In the genomic region with DNA sequence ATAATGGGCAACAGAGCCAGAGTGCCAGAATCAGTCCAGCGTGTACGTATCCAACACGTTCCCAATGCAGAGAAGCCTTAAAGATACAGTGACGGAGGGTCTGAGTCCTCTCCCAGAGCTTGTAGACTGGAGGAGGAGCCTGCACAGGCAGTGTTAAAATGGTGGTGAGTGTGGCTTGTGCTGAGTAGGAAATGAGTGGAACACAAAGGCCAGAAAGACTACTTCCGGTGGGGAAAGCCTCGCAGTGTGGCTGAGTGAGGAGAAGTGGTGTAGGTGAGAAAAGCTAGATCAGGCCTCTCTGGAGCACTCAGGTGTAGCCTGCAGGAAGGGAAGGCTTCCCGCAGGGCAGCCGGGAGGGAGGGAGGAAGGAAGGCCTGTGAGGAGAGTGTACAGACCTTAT, we compare ENCODE assay signal across 29 mouse cellular contexts. TPM values are rescaled to one million over a fixed set of nuclear protein-coding genes. Genes with fewer than 3 reads are reported as not detected.
DNase-seq lines count a peak whose midpoint lies in the region; ATAC-seq lines count a peak whose summit lies in the region.
"Had no signal": no experiment of that assay in that cellular context is flagged by ENCODE, and none has a peak within 500 bp of the region (broad histone marks: within the 10 kb centered on the region; RNA-seq: fewer than 3 reads in every experiment).

No protein-coding gene starts in this region.

- no peak overlapping the region for H3K27ac ChIP-seq in kidney, embryonic 14.5 days (ENCODE audit: low read depth, low read length)
- H3K27ac ChIP-seq: embryonic facial prominence, embryonic 12.5 days; hindbrain, embryonic 12.5 days; hindbrain, postnatal 0 days; layer of hippocampus, adult 2 months; left cerebral cortex, adult 2 months; limb, embryonic 13.5 days; lung, embryonic 15.5 days had no signal

- peak overlapping the region; percentile 4; the same call in 1 of the 2 replicates for H3K9ac ChIP-seq in kidney, embryonic 14.5 days (ENCODE audit: low read depth, low read length)
- H3K9ac ChIP-seq: embryonic facial prominence, embryonic 12.5 days; hindbrain, embryonic 12.5 days; limb, embryonic 13.5 days; lung, embryonic 15.5 days had no signal

- no peaks in the 10 kb centered on the region for H3K4me1 ChIP-seq in kidney, embryonic 14.5 days (ENCODE audit: control insufficient read depth, insufficient read depth, low read length)
- H3K4me1 ChIP-seq: embryonic facial prominence, embryonic 12.5 days; hindbrain, embryonic 12.5 days; limb, embryonic 13.5 days; lung, embryonic 15.5 days had no signal

- ATAC-seq in kidney, embryonic 14.5 days (ENCODE audit: low FRiP score, low TSS enrichment) = no peak
- ATAC-seq: activated CD4-positive, CD25-positive, alpha-beta regulatory T cell, adult 4 months; forebrain, embryonic 14.5 days; hindbrain, postnatal 0 days; intestine, embryonic 16.5 days had no signal

- H3K9me3 ChIP-seq in kidney, embryonic 14.5 days (ENCODE audit: control insufficient read depth, low read length) = no peaks in the 10 kb centered on the region
- H3K9me3 ChIP-seq: embryonic facial prominence, embryonic 12.5 days; hindbrain, embryonic 12.5 days; limb, embryonic 13.5 days; lung, embryonic 15.5 days had no signal

- no peak overlapping the region for H3K4me2 ChIP-seq in kidney, embryonic 14.5 days (replicated peaks; ENCODE audit: low read depth, low read length)
- H3K4me2 ChIP-seq: embryonic facial prominence, embryonic 12.5 days; hindbrain, embryonic 12.5 days; limb, embryonic 13.5 days; liver, embryonic 11.5 days; lung, embryonic 15.5 days had no signal

- DNase-seq in kidney, postnatal 14 days = no peak
- DNase-seq in thymus, postnatal 4 days = peak; percentile 22
- DNase-seq in thymus, postnatal 10 days (ENCODE audit: low spot score in 2 of 2) = no peak
- DNase-seq in induced T-regulatory cell, adult 2 months (ENCODE audit: low read depth) = peak; percentile 9
- no peak for DNase-seq in cerebellum, postnatal 14 days
- DNase-seq in adrenal gland, adult 2 months = no peak
- DNase-seq: adrenal gland, adult 8-10 months; cerebellum, adult 8-10 months; cerebellum, postnatal 36 days; gastrocnemius, postnatal 14 days; heart, postnatal 36 days; kidney, adult 9 months; kidney, postnatal 36 days; lung, postnatal 36 days; midbrain, embryonic 14.5 days; right cerebral cortex, adult 18-20 months; spleen, adult 18-20 months had no signal

- WGBS in kidney, embryonic 14.5 days = 59% methylated on average over 8 of the region's 8 CpGs

- no peaks in the 10 kb centered on the region for H3K36me3 ChIP-seq in kidney, embryonic 14.5 days (ENCODE audit: control insufficient read depth, insufficient read depth, low read length)
- H3K36me3 ChIP-seq: embryonic facial prominence, embryonic 12.5 days; hindbrain, embryonic 12.5 days; limb, embryonic 13.5 days; lung, embryonic 15.5 days had no signal

- no peak overlapping the region for H3K4me3 ChIP-seq in kidney, embryonic 14.5 days (ENCODE audit: low read length)
- H3K4me3 ChIP-seq: embryonic facial prominence, embryonic 12.5 days; hindbrain, embryonic 12.5 days; layer of hippocampus, adult 2 months; left cerebral cortex, adult 2 months; limb, embryonic 13.5 days; lung, embryonic 15.5 days had no signal

- H3K27me3 ChIP-seq in kidney, embryonic 14.5 days (ENCODE audit: control insufficient read depth, insufficient read depth, low read length) = no peaks in the 10 kb centered on the region
- H3K27me3 ChIP-seq: embryonic facial prominence, embryonic 12.5 days; hindbrain, embryonic 12.5 days; limb, embryonic 13.5 days had no signal

RNA-seq across cellular contexts. Expression of a gene that starts 43.9 kb away (rescaled TPM):
- polyA plus RNA-seq in kidney, embryonic 14.5 days (2014; fragmentation: Nextera tagmentation; extraction: Ambion mirVana) = 25.6 and 28.8 TPM in 2 replicates
- 10 to 100 TPM; 64.5 to 69.0 TPM for total RNA-seq in adrenal gland, adult 2 months (2021)
- 17.3 and 21.9 TPM in 2 replicates for polyA plus RNA-seq in adrenal gland, adult 2 months (2012; rRNA removed)

Comparison
In these comparisons a context has a peak if more than half of its experiments do, and no peak if none do; other contexts are left out.
1. DNase-seq: peak in thymus, postnatal 4 days (single experiment) and induced T-regulatory cell, adult 2 months (single experiment); none in kidney, postnatal 14 days (single experiment), thymus, postnatal 10 days (0 of 2), cerebellum, postnatal 14 days (0 of 2) and adrenal gland, adult 2 months (single experiment).